Mouse (Mus musculus) liver, adult 2 months (tissue): ENCODE measurements around the gene Plin2. TPM values are rescaled to one million over a fixed set of nuclear protein-coding genes. Genes with fewer than 3 reads are reported as not detected.

Source experiments
- DNase-seq: peaks from one replicate; pipeline ENCODE4 v3.0.0-alpha.2; 2011; ENCODE audit warnings: low read depth, low spot score; ENCODE audit errors: extremely low read depth
- H3K27ac ChIP-seq: fragments of 200-500 bp; replicated peaks from 2 replicates; pipeline ENCODE4 v1.5.1; 2012; ENCODE audit warnings: low read depth, mild to moderate bottlenecking, control low read depth, inconsistent platforms, low read length; ENCODE audit not compliant: insufficient read depth
- H3K27me3 ChIP-seq: fragments of 200-500 bp; 2 replicates; pipeline ENCODE4 v1.6.1; 2012; ENCODE audit warnings: mild to moderate bottlenecking, moderate library complexity, low read length, inconsistent platforms; ENCODE audit not compliant: control insufficient read depth, insufficient read depth
- H3K36me3 ChIP-seq: fragments of 200-500 bp; 2 replicates; pipeline ENCODE4 v1.6.1; 2012; ENCODE audit warnings: low read length, inconsistent platforms; ENCODE audit not compliant: control insufficient read depth, insufficient read depth
- H3K4me1 ChIP-seq: fragments of 200-500 bp; 2 replicates; pipeline ENCODE4 v1.6.1; 2011; ENCODE audit warnings: low read length; ENCODE audit not compliant: control insufficient read depth, insufficient read depth
- H3K4me3 ChIP-seq: fragments of 200-500 bp; 2 replicates; pipeline ENCODE4 v1.5.1; 2011; ENCODE audit warnings: low read depth, mild to moderate bottlenecking, control low read depth, low read length, moderate library complexity; ENCODE audit not compliant: insufficient read depth
- H3K79me2 ChIP-seq: fragments of 200-500 bp; 2 replicates; pipeline ENCODE4 v1.6.1; 2012; ENCODE audit warnings: inconsistent platforms, mild to moderate bottlenecking, low read length, moderate library complexity; ENCODE audit not compliant: control insufficient read depth, insufficient read depth
- H3K9ac ChIP-seq: fragments of 200-500 bp; 2 replicates; pipeline ENCODE4 v1.6.1; 2012; ENCODE audit warnings: low read depth, mild to moderate bottlenecking, control low read depth, inconsistent platforms, low read length
- CTCF ChIP-seq: fragments of 200-500 bp; IDR thresholded peaks from 2 replicates; pipeline ENCODE4 v1.5.1; 2011; ENCODE audit warnings: low read depth, low read length, control low read depth
- POLR2A ChIP-seq: fragments of 200-500 bp; IDR thresholded peaks from 2 replicates; pipeline ENCODE4 v1.6.1; 2011; ENCODE audit warnings: low read length, control low read depth; ENCODE audit not compliant: insufficient read depth; ENCODE audit errors: extremely low read depth
- WGBS: fragments of 180-500 bp; shearing (Covaris S2); methylation state at CpG from one replicate; pipeline ENCODE4 v1.1.7; 2018; 5-methylcytosine and 5-hydroxymethylcytosine counted together
- polyA plus RNA-seq: library from polyadenylated mRNA; depleted of rRNA; stranded (reverse); fragments of >200 nt; gene quantifications from 2 replicates; pipeline ENCODE4 v1.2.3, GENCODE M21; 2012
- total RNA-seq: library from RNA; depleted of rRNA; stranded (reverse); fragments of >200 nt; gene quantifications from 2 replicates; pipeline ENCODE4 v1.2.3, GENCODE M21; 2014

Plin2 gene
- total and polyA plus RNA-seq, 2 experiments = 339 to 502 TPM

- no peak overlapping the region for H3K9ac ChIP-seq
- no peaks in the 10 kb centered on the region for H3K79me2 ChIP-seq
- peaks cover 21% of the 10 kb centered on the region for H3K4me1 ChIP-seq
- no peak overlapping the region for H3K27ac ChIP-seq
- H3K36me3 ChIP-seq = no peaks in the 10 kb centered on the region
- H3K4me3 ChIP-seq = no peak overlapping the region
- no peak for DNase-seq
- H3K27me3 ChIP-seq = no peaks in the 10 kb centered on the region
- WGBS = 96% methylated on average over 7 of the region's 7 CpGs
- TF ChIP-seq POLR2A = no peak
- TF ChIP-seq CTCF = no peak
These were observed 23.1 kb upstream of the Plin2 start for GRCm38 (mm10) chr4:86692931-86693330.

- TF ChIP-seq CTCF = no peak
- Histone ChIP-seq H3K4me1 (peaks cover 24% of the 10 kb centered on the region), H3K79me2 (no peaks in the 10 kb centered on the region; the same call in 1 of the 2 replicates), H3K27ac (peak overlapping the region; percentile 52), H3K9ac (no peak overlapping the region), H3K27me3 (no peaks in the 10 kb centered on the region), H3K4me3 (no peak overlapping the region), H3K36me3 (no peaks in the 10 kb centered on the region)
- DNase-seq = peak; percentile 22
- 85% methylated on average over 4 of the region's 4 CpGs for WGBS
These were observed 21.4 kb upstream of the Plin2 start for GRCm38 (mm10) chr4:86691290-86691689.

- 60% methylated on average over 6 of the region's 6 CpGs for WGBS
These were observed 20.9 kb upstream of the Plin2 start for GRCm38 (mm10) chr4:86690768-86691167.

GRCm38 (mm10) chr4:86690194-86690593 is 20.3 kb upstream of the Plin2 start:
- peak; percentile 100 for DNase-seq
- Histone ChIP-seq H3K4me3 (no peak overlapping the region), H3K27ac (no peak overlapping the region), H3K4me1 (peaks cover 32% of the 10 kb centered on the region), H3K9ac (no peak overlapping the region), H3K79me2 (no peaks in the 10 kb centered on the region; the same call in 1 of the 2 replicates), H3K27me3 (no peaks in the 10 kb centered on the region), H3K36me3 (no peaks in the 10 kb centered on the region)
- TF ChIP-seq CTCF (no peak), POLR2A (no peak)
- 1% methylated on average over 7 of the region's 7 CpGs for WGBS

More at GRCm38 (mm10) chr4:86690768-86691167, 20.9 kb upstream of the Plin2 start:
- Histone ChIP-seq H3K27ac (peak overlapping the region; percentile 52), H3K4me3 (no peak overlapping the region), H3K36me3 (no peaks in the 10 kb centered on the region), H3K27me3 (no peaks in the 10 kb centered on the region), H3K79me2 (no peaks in the 10 kb centered on the region; the same call in 1 of the 2 replicates), H3K4me1 (peaks cover 28% of the 10 kb centered on the region), H3K9ac (peak overlapping the region; percentile 47; the same call in 1 of the 2 replicates)
- TF ChIP-seq POLR2A (no peak), CTCF (no peak)
- DNase-seq = peak; percentile 38

GRCm38 (mm10) chr4:86689056-86689735 is 19.3 kb upstream of the Plin2 start:
- Histone ChIP-seq H3K27ac (peak overlapping the region; percentile 87), H3K4me1 (peaks cover 30% of the 10 kb centered on the region), H3K9ac (peak overlapping the region; percentile 40), H3K4me3 (no peak overlapping the region), H3K79me2 (no peaks in the 10 kb centered on the region; the same call in 1 of the 2 replicates), H3K27me3 (no peaks in the 10 kb centered on the region), H3K36me3 (no peaks in the 10 kb centered on the region)
- WGBS = 8% methylated on average over 10 of the region's 10 CpGs
- DNase-seq = peak; percentile 80
- TF ChIP-seq CTCF (no peak), POLR2A (no peak)

GRCm38 (mm10) chr4:86686564-86686963 is 16.7 kb upstream of the Plin2 start:
- no peaks in the 10 kb centered on the region for H3K36me3 ChIP-seq
- H3K79me2 ChIP-seq = no peaks in the 10 kb centered on the region; the same call in 1 of the 2 replicates
- H3K4me1 ChIP-seq = peaks cover 35% of the 10 kb centered on the region
- TF ChIP-seq CTCF (no peak), POLR2A (no peak)
- no peaks in the 10 kb centered on the region for H3K27me3 ChIP-seq
- WGBS = 63% methylated on average over 3 of the region's 3 CpGs
- no peak for DNase-seq
- no peak overlapping the region for H3K4me3 ChIP-seq
- H3K9ac ChIP-seq = no peak overlapping the region
- no peak overlapping the region; the same call in 1 of the 2 replicates for H3K27ac ChIP-seq
